Mouse (Mus musculus): ENCODE results near the gene Cacna1c. TPM values are rescaled to one million over a fixed set of nuclear protein-coding genes. Genes with fewer than 3 reads are reported as not detected.

Gene Cacna1c
- polyA plus RNA-seq, 1 experiment from 2014 or later, result 4.8 TPM

DNA sequence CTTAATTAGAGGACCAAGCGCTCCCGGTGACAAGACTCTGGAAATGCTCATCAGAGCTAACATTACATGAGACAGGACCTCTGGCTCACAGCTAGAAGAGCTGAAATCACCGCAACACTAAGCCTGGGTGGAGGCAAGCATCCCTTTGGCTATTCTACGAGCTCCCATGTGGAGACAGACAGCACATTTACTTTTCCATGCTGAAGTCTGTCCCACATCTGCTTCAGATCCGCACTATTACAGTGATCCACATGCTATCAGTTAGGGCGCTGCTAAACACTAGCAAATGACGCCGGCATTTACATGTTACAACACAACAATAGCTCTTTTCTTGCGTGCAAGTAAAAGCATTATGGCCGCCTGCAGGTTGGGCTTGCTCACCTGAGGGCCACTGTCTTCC is 178.7 kb downstream of the Cacna1c start:
- H3K27ac ChIP-seq (ENCODE audit: low read length), result no peak overlapping the region
- H3K27me3 ChIP-seq (replicated peaks; ENCODE audit: insufficient read depth, low read length), result no peaks in the 10 kb centered on the region
- ATAC-seq (no peak), DNase-seq (ENCODE audit: low spot score) (no peak)
- H3K36me3 ChIP-seq (ENCODE audit: insufficient read depth, low read length), result no peaks in the 10 kb centered on the region
- peaks cover 6% of the 10 kb centered on the region; the same call in 1 of the 2 replicates for H3K4me1 ChIP-seq (ENCODE audit: insufficient read depth, low read depth, low read length)
- H3K9ac ChIP-seq (replicated peaks; ENCODE audit: low read depth), result no peak overlapping the region
- no peak overlapping the region for H3K4me2 ChIP-seq (replicated peaks; ENCODE audit: low read depth, low read length)
- TF ChIP-seq CTCF (IDR thresholded peaks at IDR 0.05) (no peak), EP300 (IDR thresholded peaks at IDR 0.05) (no peak)
- no peak overlapping the region for H3K4me3 ChIP-seq (ENCODE audit: low read depth, low read length)
- H3K9me3 ChIP-seq (ENCODE audit: low read length), result no peaks in the 10 kb centered on the region
- WGBS, result 86% methylated on average over 10 of the region's 10 CpGs

DNA sequence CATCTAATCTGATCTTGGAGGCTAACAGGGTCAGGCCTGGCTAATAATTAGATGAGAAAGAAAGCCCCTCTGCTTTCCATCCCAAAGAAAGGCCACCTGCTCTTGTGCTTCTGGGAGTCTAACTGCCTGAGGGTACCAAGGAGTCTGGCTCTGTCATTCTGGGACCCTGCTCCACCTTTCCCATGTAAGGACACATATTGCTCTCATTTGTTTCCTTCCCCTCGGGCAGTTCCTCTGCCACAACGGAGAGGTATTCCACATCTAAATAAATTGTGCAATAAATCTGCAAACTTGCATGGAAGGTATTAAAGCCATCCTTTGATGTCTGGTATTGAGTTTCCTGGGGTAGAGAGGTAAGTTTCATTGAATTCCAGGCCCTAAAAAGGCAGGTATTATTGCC is 180.9 kb downstream of the Cacna1c start:
- H3K9ac ChIP-seq (replicated peaks; ENCODE audit: low read depth), result no peak overlapping the region
- H3K27me3 ChIP-seq (replicated peaks; ENCODE audit: insufficient read depth, low read length), result no peaks in the 10 kb centered on the region
- no peak for ATAC-seq
- TF ChIP-seq EP300 (IDR thresholded peaks at IDR 0.05) (no peak), CTCF (IDR thresholded peaks at IDR 0.05) (no peak)
- no peak for DNase-seq (ENCODE audit: low spot score)
- H3K4me1 ChIP-seq (ENCODE audit: insufficient read depth, low read depth, low read length), result peaks cover 6% of the 10 kb centered on the region; the same call in 1 of the 2 replicates
- H3K4me3 ChIP-seq (ENCODE audit: low read depth, low read length), result no peak overlapping the region
- H3K27ac ChIP-seq (ENCODE audit: low read length), result no peak overlapping the region
- H3K4me2 ChIP-seq (replicated peaks; ENCODE audit: low read depth, low read length), result no peak overlapping the region
- no peaks in the 10 kb centered on the region for H3K36me3 ChIP-seq (ENCODE audit: insufficient read depth, low read length)
- WGBS, result 45% methylated on average over 2 of the region's 2 CpGs
- no peaks in the 10 kb centered on the region for H3K9me3 ChIP-seq (ENCODE audit: low read length)

DNA sequence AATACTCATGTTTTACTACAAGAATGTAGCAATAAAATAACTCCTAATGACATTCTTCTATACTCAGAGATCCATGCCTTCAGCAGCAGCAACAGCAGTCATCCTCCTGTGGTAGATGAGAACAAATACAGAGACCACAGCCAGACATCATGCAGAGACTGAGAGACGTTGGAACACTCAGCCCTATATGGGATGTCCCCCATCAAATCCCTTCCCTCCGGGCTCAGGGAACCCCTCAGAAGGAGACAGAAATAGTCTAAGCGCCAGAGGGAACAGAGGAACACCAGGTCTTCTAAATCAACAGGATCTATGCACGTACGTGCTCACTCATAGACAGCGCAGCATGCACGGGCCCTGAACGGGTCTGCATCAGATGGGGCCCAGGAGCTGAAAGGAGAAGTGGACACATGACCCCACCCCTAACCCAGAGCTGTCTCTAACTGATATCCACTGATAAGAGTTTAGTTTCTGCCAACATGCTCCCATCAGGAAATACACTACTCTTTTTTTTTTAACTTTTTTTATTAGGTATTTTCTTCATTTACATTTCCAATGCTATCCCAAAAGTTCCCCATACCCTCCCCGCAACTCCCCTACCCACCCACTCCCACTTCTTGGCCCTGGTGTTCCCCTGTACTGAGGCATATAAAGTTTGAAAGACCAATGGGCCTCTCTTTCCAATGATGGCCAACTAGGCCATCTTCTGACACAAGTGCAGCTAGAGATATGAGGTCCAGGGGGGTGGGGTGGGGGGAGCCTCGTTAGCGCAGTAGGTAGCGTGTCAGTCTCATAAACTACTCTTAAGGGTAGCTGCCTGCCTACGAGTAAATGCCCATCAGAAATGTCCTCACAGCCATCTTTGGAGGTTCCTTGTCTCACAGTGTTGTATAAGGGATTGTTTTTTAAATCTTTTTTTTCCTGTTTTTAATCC is 182.8 kb downstream of the Cacna1c start:
- Histone ChIP-seq H3K36me3 (ENCODE audit: insufficient read depth, low read length) (no peaks in the 10 kb centered on the region), H3K9me3 (ENCODE audit: low read length) (no peaks in the 10 kb centered on the region), H3K4me1 (ENCODE audit: insufficient read depth, low read depth, low read length) (peaks cover 2% of the 10 kb centered on the region; the same call in 1 of the 2 replicates), H3K27me3 (replicated peaks; ENCODE audit: insufficient read depth, low read length) (no peaks in the 10 kb centered on the region), H3K27ac (ENCODE audit: low read length) (no peak overlapping the region), H3K4me2 (replicated peaks; ENCODE audit: low read depth, low read length) (no peak overlapping the region), H3K4me3 (ENCODE audit: low read depth, low read length) (no peak overlapping the region), H3K9ac (replicated peaks; ENCODE audit: low read depth) (no peak overlapping the region)
- DNase-seq (ENCODE audit: low spot score) (no peak), ATAC-seq (no peak)
- 79% methylated on average over 13 of the region's 13 CpGs for WGBS
- TF ChIP-seq CTCF (IDR thresholded peaks at IDR 0.05), result no peak
- no peak for TF ChIP-seq EP300 (IDR thresholded peaks at IDR 0.05)

DNA sequence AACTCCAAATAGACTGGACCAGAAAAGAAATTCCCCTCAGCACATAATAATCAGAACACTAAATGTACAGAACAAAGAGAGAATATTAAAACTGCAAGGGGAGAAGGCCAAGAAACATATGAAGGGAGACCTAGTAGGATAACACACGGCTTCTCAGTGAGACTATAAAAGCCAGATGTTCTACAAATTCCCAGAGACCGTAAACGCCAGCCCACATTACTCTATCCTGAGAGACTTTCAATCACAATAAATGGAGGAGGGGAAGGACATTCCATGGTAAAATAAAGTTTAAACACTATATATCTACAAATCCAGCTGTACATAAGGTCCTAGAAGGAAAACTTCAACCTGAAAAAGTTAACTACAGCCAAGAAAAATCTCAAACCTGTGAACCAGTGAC is 185.3 kb downstream of the Cacna1c start:
- no peak overlapping the region for H3K9ac ChIP-seq (replicated peaks; ENCODE audit: low read depth)
- no peak overlapping the region for H3K4me3 ChIP-seq (ENCODE audit: low read depth, low read length)
- DNase-seq (ENCODE audit: low spot score) (no peak), ATAC-seq (no peak)
- no peaks in the 10 kb centered on the region for H3K9me3 ChIP-seq (ENCODE audit: low read length)
- H3K4me2 ChIP-seq (replicated peaks; ENCODE audit: low read depth, low read length), result no peak overlapping the region
- 68% methylated on average over 3 of the region's 3 CpGs for WGBS
- H3K36me3 ChIP-seq (ENCODE audit: insufficient read depth, low read length), result no peaks in the 10 kb centered on the region
- no peaks in the 10 kb centered on the region for H3K27me3 ChIP-seq (replicated peaks; ENCODE audit: insufficient read depth, low read length)
- no peak overlapping the region for H3K27ac ChIP-seq (ENCODE audit: low read length)
- no peaks in the 10 kb centered on the region; the same call in 1 of the 2 replicates for H3K4me1 ChIP-seq (ENCODE audit: insufficient read depth, low read depth, low read length)
- no peak for TF ChIP-seq CTCF (IDR thresholded peaks at IDR 0.05)
- TF ChIP-seq EP300 (IDR thresholded peaks at IDR 0.05), result no peak

DNA sequence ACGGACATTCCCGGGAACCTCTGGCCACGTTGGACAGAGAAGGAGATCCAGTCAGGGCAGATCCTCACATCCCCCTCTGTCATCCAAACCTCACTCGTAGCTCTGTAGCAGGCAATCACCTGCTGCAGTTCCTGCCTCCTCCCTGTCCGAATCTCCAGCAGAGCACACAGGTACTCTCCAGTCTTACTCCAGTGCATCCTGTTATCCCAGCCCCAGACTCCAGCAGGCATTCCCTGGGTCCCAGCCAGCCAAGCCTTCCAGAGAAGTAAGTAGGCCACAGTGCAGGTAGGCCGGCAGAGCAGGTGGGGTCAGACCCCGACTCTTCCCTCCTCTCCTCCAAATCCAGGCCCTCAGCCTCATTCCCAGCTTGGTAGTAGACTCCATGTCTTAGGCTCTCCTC is 186.7 kb downstream of the Cacna1c start:
- H3K27ac ChIP-seq (ENCODE audit: low read length), result no peak overlapping the region
- no peak overlapping the region for H3K4me2 ChIP-seq (replicated peaks; ENCODE audit: low read depth, low read length)
- no peaks in the 10 kb centered on the region for H3K9me3 ChIP-seq (ENCODE audit: low read length)
- H3K4me1 ChIP-seq (ENCODE audit: insufficient read depth, low read depth, low read length), result no peaks in the 10 kb centered on the region; the same call in 1 of the 2 replicates
- ATAC-seq (no peak), DNase-seq (ENCODE audit: low spot score) (no peak)
- no peak overlapping the region for H3K4me3 ChIP-seq (ENCODE audit: low read depth, low read length)
- H3K36me3 ChIP-seq (ENCODE audit: insufficient read depth, low read length), result no peaks in the 10 kb centered on the region
- WGBS, result 86% methylated on average over 7 of the region's 7 CpGs
- TF ChIP-seq CTCF (IDR thresholded peaks at IDR 0.05) (no peak), EP300 (IDR thresholded peaks at IDR 0.05) (no peak)
- no peaks in the 10 kb centered on the region for H3K27me3 ChIP-seq (replicated peaks; ENCODE audit: insufficient read depth, low read length)
- no peak overlapping the region for H3K9ac ChIP-seq (replicated peaks; ENCODE audit: low read depth)

DNA sequence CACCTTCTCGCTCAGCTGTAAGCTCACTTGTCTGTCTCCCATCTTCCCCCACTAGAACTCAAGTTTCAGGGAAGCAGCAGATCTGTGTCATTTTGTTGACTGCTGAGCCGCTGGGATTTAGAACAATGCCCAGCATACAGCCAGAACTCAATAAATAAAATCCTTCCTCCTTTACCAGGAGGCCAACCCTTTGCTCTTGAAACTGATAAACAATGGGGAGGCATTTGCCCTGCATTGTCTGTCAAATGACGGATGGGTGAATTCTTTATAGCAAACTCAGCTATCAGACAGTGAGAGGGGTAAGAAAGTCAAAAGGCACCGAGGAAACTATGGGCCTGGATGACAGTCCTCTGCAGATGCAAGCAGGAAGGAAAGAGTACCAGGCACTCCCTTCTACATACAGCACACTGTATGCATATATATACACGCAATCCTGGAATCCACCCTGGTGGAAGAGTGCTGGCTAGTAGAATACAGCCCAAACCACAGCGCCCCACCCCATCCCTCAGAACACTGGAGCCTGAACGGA is 187.5 kb downstream of the Cacna1c start:
- Histone ChIP-seq H3K9ac (replicated peaks; ENCODE audit: low read depth) (no peak overlapping the region), H3K4me1 (ENCODE audit: insufficient read depth, low read depth, low read length) (no peaks in the 10 kb centered on the region; the same call in 1 of the 2 replicates), H3K27me3 (replicated peaks; ENCODE audit: insufficient read depth, low read length) (no peaks in the 10 kb centered on the region), H3K27ac (ENCODE audit: low read length) (peak overlapping the region; percentile 26; the same call in 1 of the 2 replicates), H3K4me2 (replicated peaks; ENCODE audit: low read depth, low read length) (no peak overlapping the region), H3K36me3 (ENCODE audit: insufficient read depth, low read length) (no peaks in the 10 kb centered on the region), H3K4me3 (ENCODE audit: low read depth, low read length) (no peak overlapping the region), H3K9me3 (ENCODE audit: low read length) (no peaks in the 10 kb centered on the region)
- TF ChIP-seq EP300 (IDR thresholded peaks at IDR 0.05), result peak; percentile 64
- no peak for TF ChIP-seq CTCF (IDR thresholded peaks at IDR 0.05)
- ATAC-seq (peak; percentile 62), DNase-seq (ENCODE audit: low spot score) (peak; percentile 42)
- WGBS, result 53% methylated on average over 7 of the region's 7 CpGs

All from lung, postnatal 0 days (tissue).